Mouse (Mus musculus) small intestine, adult 2 months (tissue): Measurements from ENCODE around the gene Mylip. TPM values are rescaled to one million over a fixed set of nuclear protein-coding genes. Genes with fewer than 3 reads are reported as not detected.

Experiments used
- H3K27ac ChIP-seq: fragments of 200-500 bp; 2 replicates; pipeline ENCODE4 v1.5.1; 2012; ENCODE audit warnings: low read depth, low read length, control low read depth, inconsistent platforms; ENCODE audit not compliant: insufficient read depth
- H3K27me3 ChIP-seq: fragments of 200-500 bp; 2 replicates; pipeline ENCODE4 v1.6.1; 2012; ENCODE audit warnings: mild to moderate bottlenecking, moderate library complexity, low read length, inconsistent platforms; ENCODE audit not compliant: control insufficient read depth, insufficient read depth
- H3K36me3 ChIP-seq: fragments of 200-500 bp; 2 replicates; pipeline ENCODE4 v1.6.1; 2012; ENCODE audit warnings: mild to moderate bottlenecking, low read length, control low read depth, inconsistent platforms; ENCODE audit not compliant: control insufficient read depth, insufficient read depth
- H3K4me1 ChIP-seq: fragments of 200-500 bp; 2 replicates; pipeline ENCODE4 v1.6.1; 2012; ENCODE audit warnings: low read length, inconsistent platforms, mixed read lengths; ENCODE audit not compliant: control insufficient read depth, insufficient read depth, insufficient read length
- H3K4me3 ChIP-seq: fragments of 200-500 bp; 2 replicates; pipeline ENCODE4 v1.5.1; 2012; ENCODE audit warnings: low read depth, mild to moderate bottlenecking, control low read depth, inconsistent platforms, low read length, moderate library complexity
- CTCF ChIP-seq: fragments of 200-500 bp; IDR thresholded peaks from 2 replicates; pipeline ENCODE4 v1.5.1; 2012; ENCODE audit warnings: low read depth, mild to moderate bottlenecking, control low read depth, inconsistent platforms, low read length, moderate library complexity, mixed read lengths; ENCODE audit not compliant: insufficient replicate concordance, insufficient read length; ENCODE audit errors: extremely low read depth
- POLR2A ChIP-seq: fragments of 200-500 bp; IDR thresholded peaks from 2 replicates; pipeline ENCODE4 v1.6.1; 2012; ENCODE audit warnings: low read depth, mild to moderate bottlenecking, control low read depth, inconsistent platforms, low read length, moderate library complexity
- WGBS: fragments of 180-500 bp; shearing (Covaris S2); methylation state at CpG from one replicate; pipeline ENCODE4 v1.1.7; 2018; 5-methylcytosine and 5-hydroxymethylcytosine counted together
- polyA plus RNA-seq: library from polyadenylated mRNA; depleted of rRNA; stranded (reverse); fragments of >200 nt; gene quantifications from 2 replicates; pipeline ENCODE4 v1.2.3, GENCODE M21; 2012

Gene Mylip
- polyA plus RNA-seq, 1 experiment = 17.9 TPM

- Histone ChIP-seq H3K27ac (no peak overlapping the region), H3K4me3 (no peak overlapping the region), H3K27me3 (no peaks in the 10 kb centered on the region), H3K36me3 (no peaks in the 10 kb centered on the region), H3K4me1 (no peaks in the 10 kb centered on the region)
- 81% methylated on average over 5 of the region's 5 CpGs for WGBS
- no peak for TF ChIP-seq CTCF
- TF ChIP-seq POLR2A = no peak
These were observed 31.3 kb upstream of the Mylip start for GRCm38 (mm10) chr13:45358208-45358607.

GRCm38 (mm10) chr13:45358676-45359323 is 30.7 kb upstream of the Mylip start:
- Histone ChIP-seq H3K4me3 (no peak overlapping the region), H3K4me1 (no peaks in the 10 kb centered on the region), H3K27ac (no peak overlapping the region), H3K36me3 (no peaks in the 10 kb centered on the region), H3K27me3 (0 out of 2 replicates have a peak, but pooled peaks cover 3% of the 10 kb centered on the region)
- TF ChIP-seq POLR2A (no peak), CTCF (no peak)
- WGBS = 68% methylated on average over 13 of the region's 13 CpGs

- peaks cover 8% of the 10 kb centered on the region; the same call in 1 of the 2 replicates for H3K27me3 ChIP-seq
- TF ChIP-seq POLR2A (no peak), CTCF (no peak)
- WGBS = 82% methylated on average over 10 of the region's 10 CpGs
- H3K27ac ChIP-seq = no peak overlapping the region
- H3K4me3 ChIP-seq = no peak overlapping the region
- no peaks in the 10 kb centered on the region for H3K4me1 ChIP-seq
- H3K36me3 ChIP-seq = no peaks in the 10 kb centered on the region
These were observed 23.8 kb upstream of the Mylip start for GRCm38 (mm10) chr13:45365788-45366187.

GRCm38 (mm10) chr13:45371673-45372072 is 17.9 kb upstream of the Mylip start:
- H3K27me3 ChIP-seq = peaks cover 8% of the 10 kb centered on the region; the same call in 1 of the 2 replicates
- TF ChIP-seq POLR2A (no peak), CTCF (no peak)
- no peaks in the 10 kb centered on the region for H3K4me1 ChIP-seq
- no peak overlapping the region for H3K4me3 ChIP-seq
- no peaks in the 10 kb centered on the region for H3K36me3 ChIP-seq
- WGBS = 79% methylated on average over 2 of the region's 2 CpGs
- H3K27ac ChIP-seq = no peak overlapping the region

GRCm38 (mm10) chr13:45372456-45372855 is 17.1 kb upstream of the Mylip start:
- TF ChIP-seq POLR2A = no peak
- no peak for TF ChIP-seq CTCF
- 86% methylated on average over 2 of the region's 2 CpGs for WGBS
- peaks cover 8% of the 10 kb centered on the region; the same call in 1 of the 2 replicates for H3K27me3 ChIP-seq
- H3K4me3 ChIP-seq = no peak overlapping the region
- H3K27ac ChIP-seq = no peak overlapping the region
- no peaks in the 10 kb centered on the region for H3K4me1 ChIP-seq
- no peaks in the 10 kb centered on the region for H3K36me3 ChIP-seq

GRCm38 (mm10) chr13:45374846-45375245 is 14.7 kb upstream of the Mylip start:
- peaks cover 8% of the 10 kb centered on the region; the same call in 1 of the 2 replicates for H3K27me3 ChIP-seq
- WGBS = 60% methylated on average over 6 of the region's 6 CpGs
- no peak overlapping the region for H3K4me3 ChIP-seq
- TF ChIP-seq POLR2A (no peak), CTCF (no peak)
- no peak overlapping the region; the same call in 1 of the 2 replicates for H3K27ac ChIP-seq
- H3K4me1 ChIP-seq = no peaks in the 10 kb centered on the region
- H3K36me3 ChIP-seq = no peaks in the 10 kb centered on the region

- Histone ChIP-seq H3K4me3 (no peak overlapping the region), H3K4me1 (no peaks in the 10 kb centered on the region), H3K27ac (no peak overlapping the region), H3K27me3 (0 out of 2 replicates have a peak, but pooled peaks cover 2% of the 10 kb centered on the region), H3K36me3 (no peaks in the 10 kb centered on the region)
- 20% methylated on average over 7 of the region's 7 CpGs for WGBS
- TF ChIP-seq CTCF (no peak), POLR2A (no peak)
These were observed 7.3 kb upstream of the Mylip start for GRCm38 (mm10) chr13:45382208-45382607.
